Mouse (Mus musculus): ENCODE results near the gene Arap1.

The Arap1 gene

GRCm38 (mm10) chr7:101347767-101348270, at the start of gene Arap1:
Arap1 (plus strand) TSS chr7:101348067.
- peak; percentile 64 to 70 for DNase-seq

GRCm38 (mm10) chr7:101298375-101298774, 49.5 kb upstream of the Arap1 start:
- no peak for DNase-seq

GRCm38 (mm10) chr7:101301361-101301880, 46.4 kb upstream of the Arap1 start:
- no peak for DNase-seq

- DNase-seq = peak; percentile 91 to 92
These were observed 45.9 kb upstream of the Arap1 start, which contains the start of gene Atg16l2 for GRCm38 (mm10) chr7:101301881-101302456. Atg16l2 (minus strand) TSS chr7:101302251.

- no peak for DNase-seq
These were observed 45.2 kb upstream of the Arap1 start for GRCm38 (mm10) chr7:101302691-101303090.

GRCm38 (mm10) chr7:101306841-101307240, 41.0 kb upstream of the Arap1 start:
- DNase-seq = no peak

- DNase-seq = no peak
These were observed 37.9 kb upstream of the Arap1 start for GRCm38 (mm10) chr7:101309985-101310326.

- DNase-seq = peak; percentile 98 to 99
These were observed 37.4 kb upstream of the Arap1 start for GRCm38 (mm10) chr7:101310327-101311028.

GRCm38 (mm10) chr7:101311061-101311460, 36.8 kb upstream of the Arap1 start:
- DNase-seq = no peak

- DNase-seq = no peak
These were observed 34.8 kb upstream of the Arap1 start for GRCm38 (mm10) chr7:101313033-101313432.

- no peak for DNase-seq
These were observed 33.5 kb upstream of the Arap1 start for GRCm38 (mm10) chr7:101314396-101314795.

GRCm38 (mm10) chr7:101315699-101316098, 32.2 kb upstream of the Arap1 start:
- no peak for DNase-seq

GRCm38 (mm10) chr7:101316591-101317001, 31.3 kb upstream of the Arap1 start:
- DNase-seq = no peak

- DNase-seq = no peak
These were observed 30.9 kb upstream of the Arap1 start, which contains the start of gene Stard10 for GRCm38 (mm10) chr7:101317014-101317413. Stard10 (plus strand) TSS chr7:101317086.

GRCm38 (mm10) chr7:101318848-101319247, 29.0 kb upstream of the Arap1 start:
- no peak for DNase-seq

- DNase-seq = no peak
These were observed 28.1 kb upstream of the Arap1 start for GRCm38 (mm10) chr7:101319796-101320195.

- DNase-seq = peak; percentile 77 to 79
These were observed 27.3 kb upstream of the Arap1 start for GRCm38 (mm10) chr7:101320399-101321217.

- peak; percentile 60 to 68 for DNase-seq
These were observed 26.5 kb upstream of the Arap1 start for GRCm38 (mm10) chr7:101321218-101321827.

GRCm38 (mm10) chr7:101323141-101323594, 24.7 kb upstream of the Arap1 start:
- peak; percentile 58 to 63 for DNase-seq

- peak; percentile 78 to 90 for DNase-seq
These were observed 23.5 kb upstream of the Arap1 start for GRCm38 (mm10) chr7:101324142-101324962.

- no peak for DNase-seq
These were observed 21.9 kb upstream of the Arap1 start for GRCm38 (mm10) chr7:101326006-101326405.

- DNase-seq = no peak
These were observed 20.6 kb upstream of the Arap1 start for GRCm38 (mm10) chr7:101327263-101327662.
